Mouse (Mus musculus) c-Kit-positive CD71-positive TER-119-negative erythroid progenitor cells, embryonic 14.5 days (primary cell): ENCODE data around the gene Mrc2.

Source experiments
- DNase-seq: peaks from one replicate; pipeline ENCODE4 v3.0.0-alpha.2; 2013; ENCODE audit warnings: low read depth

Gene Mrc2

GRCm38 (mm10) chr11:105350643-105351042, 58.2 kb downstream of the Mrc2 start:
- DNase-seq = no peak

GRCm38 (mm10) chr11:105352152-105352551, 59.7 kb downstream of the Mrc2 start:
- DNase-seq = no peak

- DNase-seq = no peak
Measured at GRCm38 (mm10) chr11:105352954-105353890, 60.8 kb downstream of the Mrc2 start.

- DNase-seq = no peak
Measured at GRCm38 (mm10) chr11:105353891-105354280, 61.4 kb downstream of the Mrc2 start.

GRCm38 (mm10) chr11:105356301-105356700, 63.9 kb downstream of the Mrc2 start:
- DNase-seq = no peak

GRCm38 (mm10) chr11:105362041-105362765, 69.8 kb downstream of the Mrc2 start:
- DNase-seq = no peak

- peak; percentile 34 for DNase-seq
Measured at GRCm38 (mm10) chr11:105362946-105363597, 70.6 kb downstream of the Mrc2 start.

GRCm38 (mm10) chr11:105363598-105364385, 71.3 kb downstream of the Mrc2 start:
- no peak for DNase-seq

GRCm38 (mm10) chr11:105364386-105365065, 72.1 kb downstream of the Mrc2 start:
- no peak for DNase-seq

GRCm38 (mm10) chr11:105365611-105366010, 73.2 kb downstream of the Mrc2 start:
- no peak for DNase-seq

GRCm38 (mm10) chr11:105366051-105366450, 73.6 kb downstream of the Mrc2 start:
- peak; percentile 81 for DNase-seq

GRCm38 (mm10) chr11:105367163-105367562, 74.7 kb downstream of the Mrc2 start:
- peak; percentile 36 for DNase-seq

- no peak for DNase-seq
Measured at GRCm38 (mm10) chr11:105368833-105369232, 76.4 kb downstream of the Mrc2 start.

- no peak for DNase-seq
Measured at GRCm38 (mm10) chr11:105369526-105370386, 77.3 kb downstream of the Mrc2 start.

GRCm38 (mm10) chr11:105371818-105372217, 79.4 kb downstream of the Mrc2 start:
- DNase-seq = no peak

GRCm38 (mm10) chr11:105373881-105374280, 81.4 kb downstream of the Mrc2 start:
- no peak for DNase-seq

- no peak for DNase-seq
Measured at GRCm38 (mm10) chr11:105374526-105375175, 82.2 kb downstream of the Mrc2 start.

GRCm38 (mm10) chr11:105375821-105376235, 83.4 kb downstream of the Mrc2 start:
- no peak for DNase-seq

GRCm38 (mm10) chr11:105385266-105385665, 92.8 kb downstream of the Mrc2 start:
- DNase-seq = no peak

- no peak for DNase-seq
Measured at GRCm38 (mm10) chr11:105388636-105389035, 96.2 kb downstream of the Mrc2 start.
